Mouse (Mus musculus) heart, embryonic 16.5 days (tissue): ENCODE measurements around the gene Osbpl8. TPM values are rescaled to one million over a fixed set of nuclear protein-coding genes. Genes with fewer than 3 reads are reported as not detected.

Experiments
- ATAC-seq: fragments of 200-750 bp; cut with Nextera tagmentation; replicated peaks from 2 replicates; pipeline ENCODE4 v1.8.0; 2017; ENCODE audit warnings: moderate number of reproducible peaks; ENCODE audit not compliant: insufficient read depth, low FRiP score; ENCODE audit errors: extremely low read depth
- H3K27ac ChIP-seq: fragments of 300-500 bp; sonication (generic); 2 replicates; pipeline ENCODE4 v1.5.1; 2014; ENCODE audit warnings: mild to moderate bottlenecking, low read length, control low read depth, moderate library complexity
- H3K27me3 ChIP-seq: fragments of 300-500 bp; sonication (generic); 2 replicates; pipeline ENCODE4 v1.6.1; 2014; ENCODE audit warnings: low read length, mixed read lengths; ENCODE audit not compliant: control insufficient read depth, insufficient read depth
- H3K36me3 ChIP-seq: fragments of 300-500 bp; sonication (generic); 2 replicates; pipeline ENCODE4 v1.6.1; 2014; ENCODE audit not compliant: control insufficient read depth, insufficient read depth
- H3K4me1 ChIP-seq: fragments of 300-500 bp; sonication (generic); 2 replicates; pipeline ENCODE4 v1.6.1; 2014; ENCODE audit warnings: low read length, mixed read lengths; ENCODE audit not compliant: control insufficient read depth, insufficient read depth
- H3K4me2 ChIP-seq: fragments of 300-500 bp; sonication (generic); 2 replicates; pipeline ENCODE4 v1.6.1; 2014; ENCODE audit warnings: low read depth, mild to moderate bottlenecking, control low read depth, low read length
- H3K4me3 ChIP-seq: fragments of 300-500 bp; sonication (generic); 2 replicates; pipeline ENCODE4 v1.5.1; 2014; ENCODE audit warnings: mild to moderate bottlenecking, control low read depth, low read length
- H3K9ac ChIP-seq: fragments of 300-500 bp; sonication (generic); 2 replicates; pipeline ENCODE4 v1.6.1; 2014; ENCODE audit warnings: low read length, control low read depth
- H3K9me3 ChIP-seq: fragments of 300-500 bp; sonication (generic); replicated peaks from 2 replicates; pipeline ENCODE4 v1.6.1; 2016; ENCODE audit warnings: low read length; ENCODE audit not compliant: control insufficient read depth
- WGBS: fragments of 180-500 bp; shearing (Covaris S2); extraction: QIAGEN DNeasy Blood & Tissue Kit; methylation state at CpG from one replicate; pipeline ENCODE4 v1.1.7; 2014; 5-methylcytosine and 5-hydroxymethylcytosine counted together
- polyA plus RNA-seq: library from polyadenylated mRNA; unstranded; fragments of >200 nt; fragmentation: Nextera tagmentation; extraction: Ambion mirVana; gene quantifications from 2 replicates; pipeline ENCODE4 v1.2.1, GENCODE M21; 2015

Osbpl8 gene
- polyA plus RNA-seq, 1 experiment from 2014 or later, result 28.8 TPM

- H3K9me3 ChIP-seq, result no peaks in the 10 kb centered on the region
- H3K4me1 ChIP-seq, result peaks cover 7% of the 10 kb centered on the region; the same call in 1 of the 2 replicates
- WGBS, result 37% methylated on average over 1 of the region's 1 CpGs
- H3K4me3 ChIP-seq, result no peak overlapping the region
- ATAC-seq, result no peak
- no peak overlapping the region for H3K4me2 ChIP-seq
- H3K27ac ChIP-seq, result peak overlapping the region; percentile 82
- no peak overlapping the region for H3K9ac ChIP-seq
- no peaks in the 10 kb centered on the region for H3K27me3 ChIP-seq
- H3K36me3 ChIP-seq, result no peaks in the 10 kb centered on the region
Observed at GRCm38 (mm10) chr10:111139170-111139569, 25.4 kb upstream of the Osbpl8 start.

- Histone ChIP-seq H3K9ac (no peak overlapping the region), H3K4me3 (no peak overlapping the region), H3K27me3 (no peaks in the 10 kb centered on the region), H3K27ac (peak overlapping the region; percentile 82), H3K36me3 (no peaks in the 10 kb centered on the region), H3K9me3 (no peaks in the 10 kb centered on the region), H3K4me2 (no peak overlapping the region), H3K4me1 (peaks cover 9% of the 10 kb centered on the region; the same call in 1 of the 2 replicates)
- 23% methylated on average over 5 of the region's 5 CpGs for WGBS
- peak; percentile 83 for ATAC-seq
Observed at GRCm38 (mm10) chr10:111139881-111140280, 24.7 kb upstream of the Osbpl8 start.

DNA sequence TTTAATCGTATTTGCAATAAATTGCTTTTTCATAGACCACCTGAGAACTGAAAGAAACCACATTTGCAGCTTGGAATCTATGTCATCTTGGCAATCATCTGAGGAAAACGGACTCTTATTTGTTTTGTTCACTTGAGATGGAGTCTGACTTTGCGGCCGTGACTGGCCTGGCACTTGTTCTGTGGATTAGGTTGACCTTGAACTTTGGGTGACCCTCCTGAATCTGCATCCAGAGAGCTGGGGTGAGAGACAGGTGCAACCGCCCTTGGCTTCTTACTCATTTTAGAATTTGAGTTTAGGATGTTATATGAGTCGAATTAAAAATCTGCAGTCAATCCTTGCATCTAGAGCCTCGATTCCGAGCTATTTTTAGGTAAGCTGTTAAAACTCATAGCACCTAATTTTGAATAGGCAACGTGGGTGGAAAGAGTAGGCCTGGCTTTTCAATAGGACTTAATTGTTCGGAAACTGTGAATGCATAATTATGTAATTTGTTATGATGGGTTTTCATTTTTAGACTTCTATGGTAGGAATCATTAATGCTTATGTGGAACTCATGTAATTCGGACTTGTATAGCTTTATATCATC, 20.1 kb upstream of the Osbpl8 start:
- no peak overlapping the region for H3K9ac ChIP-seq
- H3K27me3 ChIP-seq, result no peaks in the 10 kb centered on the region
- WGBS, result 64% methylated on average over 11 of the region's 11 CpGs
- no peak overlapping the region for H3K4me3 ChIP-seq
- H3K4me2 ChIP-seq, result no peak overlapping the region
- no peak for ATAC-seq
- H3K36me3 ChIP-seq, result no peaks in the 10 kb centered on the region
- H3K9me3 ChIP-seq, result no peaks in the 10 kb centered on the region
- peaks cover 6% of the 10 kb centered on the region; the same call in 1 of the 2 replicates for H3K4me1 ChIP-seq
- no peak overlapping the region for H3K27ac ChIP-seq

- Histone ChIP-seq H3K36me3 (no peaks in the 10 kb centered on the region), H3K4me2 (no peak overlapping the region), H3K4me3 (no peak overlapping the region), H3K4me1 (no peaks in the 10 kb centered on the region), H3K27me3 (no peaks in the 10 kb centered on the region), H3K27ac (no peak overlapping the region), H3K9me3 (no peaks in the 10 kb centered on the region), H3K9ac (no peak overlapping the region)
- WGBS, result 59% methylated on average over 5 of the region's 5 CpGs
- ATAC-seq, result no peak
Observed at GRCm38 (mm10) chr10:111149761-111150160, 14.8 kb upstream of the Osbpl8 start.

DNA sequence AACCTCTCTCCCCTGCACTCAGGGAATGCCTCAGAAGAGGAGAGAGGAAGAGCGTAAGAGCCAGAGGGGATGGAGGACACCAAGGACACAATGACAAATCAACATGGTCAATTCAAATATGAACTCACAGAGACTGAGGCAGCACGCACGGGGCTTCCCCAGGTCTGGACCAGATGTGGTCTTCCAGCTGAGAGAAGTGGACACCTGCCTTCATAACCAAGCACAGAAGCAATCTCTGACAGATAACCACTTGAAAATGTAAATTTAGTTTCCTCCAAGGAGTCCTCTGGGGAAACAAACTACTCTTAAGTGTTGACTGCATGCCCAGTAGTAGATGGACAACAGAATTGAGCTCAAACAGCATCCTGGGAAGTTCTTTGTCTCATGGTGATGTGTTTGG, 9.5 kb upstream of the Osbpl8 start:
- Histone ChIP-seq H3K4me3 (no peak overlapping the region), H3K4me1 (no peaks in the 10 kb centered on the region), H3K4me2 (no peak overlapping the region), H3K27ac (no peak overlapping the region), H3K27me3 (no peaks in the 10 kb centered on the region), H3K9ac (no peak overlapping the region), H3K36me3 (no peaks in the 10 kb centered on the region), H3K9me3 (no peaks in the 10 kb centered on the region)
- no peak for ATAC-seq
- 95% methylated on average over 3 of the region's 3 CpGs for WGBS

- H3K4me2 ChIP-seq, result no peak overlapping the region
- H3K4me3 ChIP-seq, result no peak overlapping the region
- no peaks in the 10 kb centered on the region for H3K27me3 ChIP-seq
- no peaks in the 10 kb centered on the region for H3K36me3 ChIP-seq
- H3K27ac ChIP-seq, result no peak overlapping the region
- H3K4me1 ChIP-seq, result no peaks in the 10 kb centered on the region
- WGBS, result 62% methylated on average over 7 of the region's 7 CpGs
- H3K9ac ChIP-seq, result no peak overlapping the region
- H3K9me3 ChIP-seq, result no peaks in the 10 kb centered on the region
- ATAC-seq, result no peak
Observed at GRCm38 (mm10) chr10:111155571-111155970, 9.0 kb upstream of the Osbpl8 start.

- ATAC-seq, result no peak
- WGBS, result 76% methylated on average over 29 of the region's 29 CpGs
- no peaks in the 10 kb centered on the region for H3K4me1 ChIP-seq
- H3K4me2 ChIP-seq, result peak overlapping the region; percentile 46
- H3K9me3 ChIP-seq, result no peaks in the 10 kb centered on the region
- peak overlapping the region; percentile 18; the same call in 1 of the 2 replicates for H3K4me3 ChIP-seq
- H3K27ac ChIP-seq, result peak overlapping the region; percentile 63; the same call in 1 of the 2 replicates
- H3K27me3 ChIP-seq, result no peaks in the 10 kb centered on the region
- no peak overlapping the region for H3K9ac ChIP-seq
- H3K36me3 ChIP-seq, result no peaks in the 10 kb centered on the region
Observed at GRCm38 (mm10) chr10:111156394-111157190, 8.0 kb upstream of the Osbpl8 start.

DNA sequence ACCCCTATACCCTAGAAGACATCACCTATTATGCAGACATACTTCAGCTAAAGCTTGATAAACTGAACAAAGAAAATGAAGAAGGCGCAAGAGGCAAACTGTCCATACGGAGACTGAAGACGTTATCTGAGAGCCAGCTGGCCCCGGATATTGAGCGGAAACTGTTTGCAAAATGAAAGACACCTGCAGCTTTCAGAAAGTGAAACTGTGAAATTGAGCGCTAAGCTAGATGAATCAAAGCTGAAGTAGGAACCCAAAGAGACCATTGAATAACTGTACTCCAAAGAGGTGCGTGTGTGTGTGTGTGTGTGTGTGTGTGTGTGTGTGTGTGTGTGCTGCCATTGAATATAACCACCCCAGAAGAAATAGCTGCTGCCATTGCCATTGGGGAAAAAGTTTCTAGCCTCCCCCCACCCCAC, 7.3 kb upstream of the Osbpl8 start:
- H3K9me3 ChIP-seq, result no peaks in the 10 kb centered on the region
- H3K4me2 ChIP-seq, result peak overlapping the region; percentile 46
- H3K36me3 ChIP-seq, result no peaks in the 10 kb centered on the region
- WGBS, result 72% methylated on average over 7 of the region's 7 CpGs
- peak overlapping the region; percentile 18; the same call in 1 of the 2 replicates for H3K4me3 ChIP-seq
- ATAC-seq, result 0 out of 2 replicates have a peak, but pooled peaks have one; percentile 53
- no peaks in the 10 kb centered on the region for H3K27me3 ChIP-seq
- no peak overlapping the region for H3K9ac ChIP-seq
- H3K27ac ChIP-seq, result peak overlapping the region; percentile 63; the same call in 1 of the 2 replicates
- no peaks in the 10 kb centered on the region for H3K4me1 ChIP-seq
